Mouse (Mus musculus) c-Kit-positive CD71-positive TER-119-negative erythroid progenitor cells, embryonic 14.5 days (primary cell): ENCODE results near the gene Rabggta.

Experiments used
- DNase-seq: peaks from one replicate; pipeline ENCODE4 v3.0.0-alpha.2; 2013; ENCODE audit warnings: low read depth

Gene Rabggta

DNA sequence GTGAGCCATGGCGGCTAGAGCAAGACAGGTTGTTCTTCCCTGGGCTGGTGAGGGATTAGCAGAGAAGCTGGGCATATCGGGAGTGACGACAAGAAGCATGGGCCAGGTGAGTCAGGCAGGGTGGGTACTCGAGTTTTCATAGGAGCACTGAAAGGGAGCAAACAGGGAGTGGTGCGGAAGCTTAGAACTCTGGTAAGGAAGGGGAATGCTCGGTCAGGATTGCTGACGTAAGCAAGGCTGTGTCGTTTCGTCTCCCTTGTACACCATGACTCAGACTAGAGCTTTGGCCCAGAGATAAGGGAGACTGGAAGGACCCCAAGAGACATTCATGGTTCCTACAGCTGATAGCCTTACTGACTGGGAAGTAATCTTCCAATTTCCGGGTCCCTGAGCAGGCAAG lies 11.8 kb upstream of the Rabggta start:
- no peak for DNase-seq

DNA sequence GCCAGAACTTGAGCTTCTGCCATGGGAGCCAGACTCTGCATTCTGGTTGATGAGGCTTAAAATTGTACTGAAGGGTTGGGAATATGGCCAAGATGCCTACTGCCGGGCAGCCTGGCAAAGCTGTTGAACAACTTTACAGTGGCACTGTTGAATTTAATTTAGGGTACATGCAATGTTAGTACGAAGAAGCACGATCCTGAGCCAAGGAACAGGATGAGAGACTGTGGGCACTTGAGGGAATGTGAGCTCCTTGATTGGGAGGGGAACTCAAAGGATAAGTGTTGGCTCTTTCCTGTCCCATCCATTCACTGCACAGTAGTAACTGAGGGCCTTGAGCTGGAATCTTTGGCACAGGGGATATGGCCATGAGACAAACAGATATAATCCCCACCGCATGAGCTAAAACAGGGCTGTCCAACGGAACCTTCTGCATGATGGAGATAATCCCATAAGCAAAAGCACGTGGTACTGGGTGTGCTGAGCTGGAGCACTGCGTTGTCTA lies 8.5 kb upstream of the Rabggta start:
- no peak for DNase-seq

DNA sequence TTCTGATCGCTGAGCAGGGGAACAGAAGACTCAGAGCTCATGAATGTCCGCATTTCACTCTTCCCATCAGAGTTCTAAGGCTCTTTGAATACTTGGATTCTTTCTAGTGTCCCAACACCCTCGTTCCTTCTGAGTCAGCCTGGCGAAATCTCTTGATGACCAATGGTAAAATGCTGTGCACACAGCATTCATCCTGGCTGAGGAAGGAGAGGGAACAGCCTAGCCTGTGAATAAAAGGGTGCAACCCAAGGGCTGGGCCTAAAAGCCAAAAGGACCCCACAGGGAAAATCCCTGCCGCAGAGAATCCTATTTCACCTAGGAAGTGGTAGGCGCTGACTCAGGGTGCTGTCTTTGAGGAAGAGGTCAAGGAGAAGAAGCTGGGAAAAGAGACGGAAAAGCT lies 8.1 kb upstream of the Rabggta start:
- no peak for DNase-seq

DNA sequence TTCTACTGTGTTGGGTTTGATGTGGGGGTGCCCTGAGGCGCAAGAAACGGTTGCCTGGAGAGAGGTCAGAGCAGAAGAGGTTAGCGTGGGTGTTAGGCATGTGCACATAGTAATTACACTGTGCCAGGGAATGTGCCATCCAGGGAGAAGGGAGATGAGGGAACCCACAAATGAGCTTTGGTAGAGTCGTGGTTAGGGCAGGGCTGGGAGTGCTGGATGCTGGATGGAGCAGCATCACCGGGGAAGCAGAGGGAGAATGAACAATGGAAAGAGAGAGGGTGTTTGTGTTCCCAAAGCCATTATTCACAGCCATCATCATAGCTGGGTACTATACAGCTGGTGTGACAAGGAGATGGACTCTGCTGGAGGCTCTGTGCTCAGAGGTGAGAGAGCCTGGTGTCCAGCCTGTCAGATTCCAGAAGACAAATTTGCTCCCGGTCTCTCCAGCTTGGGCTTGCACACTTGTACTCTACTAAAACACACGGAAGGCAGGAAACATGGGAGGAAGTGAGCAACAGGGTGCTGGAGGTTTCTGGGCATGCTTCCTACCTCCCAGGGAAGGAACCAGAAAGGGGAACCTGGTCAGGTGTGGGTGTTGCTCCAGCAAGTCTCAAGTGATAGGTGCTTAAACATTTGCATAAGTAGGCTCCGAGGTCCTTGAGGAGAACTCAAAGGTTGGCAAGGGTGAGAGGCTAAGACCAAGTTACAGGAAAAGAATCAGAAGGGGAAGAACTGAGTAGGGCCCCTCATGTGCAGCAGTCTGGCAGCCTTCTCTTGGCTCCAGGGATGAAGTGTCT lies 6.0 kb upstream of the Rabggta start:
- no peak for DNase-seq

DNA sequence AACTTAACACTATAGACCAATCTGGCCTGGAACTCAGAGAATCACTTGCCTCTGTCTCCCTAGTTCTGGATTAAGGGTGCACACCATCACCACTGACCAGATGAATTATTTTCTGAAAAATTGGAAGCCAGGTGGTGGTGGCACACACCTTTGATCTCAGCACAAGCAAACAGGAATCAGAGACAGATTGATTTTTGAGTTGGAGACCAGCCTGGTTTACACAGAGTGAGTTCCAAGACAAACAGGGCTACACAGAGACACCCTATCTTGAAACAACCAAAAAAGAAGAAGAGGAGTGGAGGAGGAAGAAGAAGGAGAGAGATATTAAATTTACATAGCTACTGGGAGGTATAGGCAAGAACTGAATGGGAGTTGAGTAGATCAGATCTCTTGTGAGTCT lies 4.2 kb upstream of the Rabggta start:
- DNase-seq, result no peak

DNA sequence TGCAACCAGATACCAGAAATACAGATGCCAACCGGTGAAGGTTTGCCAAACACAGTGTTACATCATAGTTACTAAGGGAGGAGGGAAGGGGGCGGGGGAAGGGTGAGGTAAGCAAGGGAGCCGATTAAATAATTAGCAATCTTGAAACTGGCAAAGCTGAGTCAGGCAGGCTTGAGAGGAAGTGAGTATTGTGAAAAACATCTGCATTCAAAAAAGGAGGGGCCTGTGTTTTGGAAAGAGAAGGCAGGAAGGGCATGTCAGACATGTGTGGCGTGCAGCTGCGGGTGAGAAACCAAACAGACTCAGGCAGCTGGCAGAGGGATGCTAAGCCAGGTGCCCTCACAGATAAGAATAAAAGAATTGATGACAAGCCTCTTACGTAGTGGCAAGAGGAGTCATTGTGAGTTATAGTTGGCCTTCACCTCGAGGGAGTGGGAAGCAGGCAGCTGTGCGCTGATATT lies 2.4 kb upstream of the Rabggta start:
- no peak for DNase-seq

DNA sequence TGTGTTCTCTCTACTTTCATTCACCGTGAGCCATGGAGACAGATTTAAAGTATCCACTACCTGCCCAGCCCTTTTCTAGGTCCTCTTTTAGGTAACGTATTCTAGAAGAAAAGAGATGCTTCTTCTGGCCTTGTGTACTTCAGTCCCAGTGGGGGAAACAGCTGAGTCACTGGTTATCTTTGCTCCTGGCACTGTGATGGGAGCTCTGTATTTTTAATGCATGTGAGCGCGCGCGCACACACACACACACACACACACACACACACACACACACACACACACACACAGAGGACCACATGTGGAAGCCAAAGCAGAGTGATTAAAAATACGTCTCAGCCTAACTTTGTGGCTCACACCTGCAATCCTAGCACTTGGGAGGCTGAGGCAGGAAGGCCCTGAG lies 1.4 kb upstream of the Rabggta start:
- DNase-seq, result no peak

DNA sequence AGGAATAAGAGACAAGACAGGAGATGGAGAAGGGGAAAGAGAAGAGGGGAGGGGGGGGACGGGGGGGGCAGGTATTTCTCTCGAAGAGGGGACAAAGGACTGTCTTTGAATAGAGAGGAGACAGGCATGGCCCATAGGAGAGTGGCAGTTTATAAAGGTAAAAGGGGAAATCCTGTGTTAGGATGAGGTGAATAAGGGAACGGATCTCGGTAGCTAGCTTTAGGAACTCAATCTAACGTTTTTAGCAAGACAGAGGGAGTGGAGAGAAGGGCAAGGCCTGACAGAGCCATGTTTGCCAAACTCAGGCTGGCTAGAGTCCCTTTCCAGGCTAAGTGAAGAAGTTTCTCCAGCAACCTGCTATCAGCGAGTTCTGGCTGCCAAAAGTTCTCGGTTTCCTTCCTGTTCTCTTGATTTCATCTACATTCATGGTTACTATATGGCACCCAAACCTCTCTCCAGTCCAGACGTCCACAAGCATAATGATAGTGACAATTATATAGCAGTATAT lies 429 bp upstream of the Rabggta start:
- no peak for DNase-seq

DNA sequence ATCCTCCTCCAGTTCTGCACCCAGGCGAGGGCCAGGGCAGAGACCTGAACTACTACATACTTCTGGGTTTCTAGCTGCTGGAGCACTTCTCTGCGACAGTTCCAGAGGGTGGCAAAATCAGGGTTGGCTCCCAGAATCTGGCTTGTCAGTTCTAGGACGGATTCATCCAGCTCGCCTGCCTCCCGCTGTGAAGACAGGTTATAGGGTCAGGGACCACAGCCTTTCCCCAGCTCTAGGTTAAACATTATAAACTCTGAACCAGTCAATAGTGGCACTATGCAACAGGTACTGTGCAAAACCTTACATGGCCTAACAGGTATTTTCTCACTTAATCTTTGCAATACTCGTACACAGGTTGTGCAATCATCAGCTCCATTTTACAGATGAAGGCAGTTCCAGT lies 987 bp downstream of the Rabggta start:
- no peak for DNase-seq

DNA sequence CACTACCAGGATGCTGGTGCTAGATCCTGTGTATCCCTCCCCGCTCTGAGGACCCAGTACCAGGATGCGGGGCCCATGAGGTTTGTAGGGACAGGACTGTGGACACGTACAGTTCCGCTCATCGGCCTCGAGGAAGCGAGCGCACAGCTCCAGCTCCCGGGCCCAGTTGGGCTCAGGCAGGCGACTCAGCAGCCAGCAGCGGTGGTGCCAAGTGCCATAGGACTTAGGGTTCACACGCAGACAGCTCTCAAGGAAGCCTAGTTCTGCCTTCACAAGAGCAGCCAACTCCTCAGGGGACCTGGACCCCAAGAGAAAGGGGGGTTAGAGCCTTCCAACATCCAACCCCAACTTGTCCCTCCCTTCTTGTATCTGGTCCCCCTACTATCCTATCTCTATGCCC lies 1.4 kb downstream of the Rabggta start:
- DNase-seq, result no peak

DNA sequence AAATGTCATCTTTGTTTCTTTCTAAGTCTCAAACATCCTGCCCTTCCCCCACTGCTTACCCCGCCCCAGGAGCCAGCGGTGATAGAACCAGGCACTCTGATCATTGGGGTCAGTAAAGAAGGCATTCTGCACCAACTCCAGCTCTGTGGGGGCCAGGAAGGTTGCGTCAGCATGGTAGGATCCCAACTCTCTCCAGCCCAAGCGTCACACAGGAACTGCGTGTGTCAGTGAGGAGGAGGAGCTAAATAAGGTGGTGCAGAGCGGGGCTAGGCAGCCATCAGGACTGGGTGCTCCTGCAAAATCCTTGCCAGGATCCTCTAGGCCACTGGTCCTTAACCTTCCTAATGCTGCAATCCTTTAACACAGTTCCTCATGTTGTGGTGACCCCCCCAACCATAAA lies 2.3 kb downstream of the Rabggta start:
- DNase-seq, result no peak

DNA sequence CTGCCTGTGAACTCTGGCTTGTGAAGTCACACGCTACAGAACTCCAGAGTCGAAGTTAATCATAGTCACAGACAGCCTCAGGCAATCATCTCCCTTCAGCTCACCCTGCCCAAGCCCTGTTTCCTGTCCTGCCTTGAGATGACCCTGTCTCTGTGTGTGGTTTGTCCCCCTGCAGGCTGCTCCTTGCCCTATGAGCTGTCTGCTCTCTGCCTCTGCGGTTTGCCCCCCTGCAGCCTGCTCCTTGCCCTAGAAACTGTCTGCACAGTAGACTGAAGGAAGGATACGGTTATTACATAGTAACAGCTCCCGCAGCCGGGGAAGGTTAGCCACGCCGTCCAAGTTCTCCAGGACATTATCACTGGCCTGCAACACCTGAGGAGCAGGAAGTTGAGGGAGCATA lies 5.2 kb downstream of the Rabggta start:
- DNase-seq, result no peak

DNA sequence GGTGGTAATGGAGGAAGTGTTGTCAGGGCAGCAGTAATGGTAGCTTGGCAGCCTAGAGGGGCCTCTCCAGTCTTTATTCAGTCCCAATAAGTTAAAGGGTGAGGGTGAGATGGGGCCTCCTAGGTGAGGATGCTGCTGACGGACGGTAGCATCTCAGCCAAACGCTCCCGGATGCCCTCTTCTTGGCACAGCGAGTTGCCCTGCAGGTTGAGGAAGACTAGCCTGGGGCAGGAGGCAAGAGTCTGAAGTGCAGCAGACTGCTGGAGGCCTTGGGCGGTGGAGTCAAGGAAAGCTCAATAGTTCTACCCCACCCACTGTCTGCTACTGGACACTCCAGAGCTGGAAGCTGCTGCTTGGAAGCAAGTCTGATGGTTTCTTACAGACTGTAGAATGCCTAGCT lies 5.8 kb downstream of the Rabggta start:
- DNase-seq, result no peak

DNA sequence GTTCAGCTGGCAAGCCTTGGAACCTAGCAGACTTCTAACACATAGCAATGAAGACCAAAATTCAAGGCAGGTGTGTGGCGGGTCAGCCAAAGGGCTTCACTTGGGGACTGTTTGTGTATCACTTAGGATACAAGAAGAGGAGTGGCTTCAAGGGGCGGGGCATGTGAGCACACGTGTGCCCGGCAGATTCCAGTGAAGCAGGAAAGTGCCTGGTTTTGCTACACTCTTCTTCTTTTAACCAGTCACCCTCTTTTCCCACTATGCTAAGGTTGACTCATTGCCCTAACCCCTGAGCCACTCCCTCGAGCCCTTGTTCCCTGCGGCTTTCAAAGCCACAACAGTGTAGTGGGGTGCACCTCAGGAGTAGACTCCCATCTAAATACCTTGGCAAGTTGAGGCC lies 7.2 kb downstream of the Rabggta start:
- no peak for DNase-seq

DNA sequence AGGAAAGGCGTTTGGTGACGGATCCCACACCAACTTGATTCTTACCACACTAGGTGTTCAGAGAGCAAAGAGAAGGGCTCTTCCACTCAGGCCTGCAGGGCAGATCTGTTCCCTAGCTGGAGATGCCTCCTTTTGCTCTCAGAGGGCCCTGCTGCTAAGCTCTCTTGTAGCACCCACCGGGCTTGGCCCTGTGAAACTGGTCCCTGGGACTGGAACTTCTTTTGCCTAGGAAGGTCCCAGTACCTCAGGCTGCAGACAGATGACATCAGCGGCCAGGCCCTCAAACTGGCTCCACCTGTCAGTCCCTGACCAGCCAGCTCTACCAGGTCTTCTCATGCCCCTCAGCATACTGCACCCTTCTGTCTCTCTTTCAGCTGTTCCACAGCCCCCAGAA lies 8.3 kb downstream of the Rabggta start, which contains the start of gene Tgm1:
Tgm1 (minus strand) TSS at position 198 of the 394 bp plus-strand sequence.
- DNase-seq, result no peak

DNA sequence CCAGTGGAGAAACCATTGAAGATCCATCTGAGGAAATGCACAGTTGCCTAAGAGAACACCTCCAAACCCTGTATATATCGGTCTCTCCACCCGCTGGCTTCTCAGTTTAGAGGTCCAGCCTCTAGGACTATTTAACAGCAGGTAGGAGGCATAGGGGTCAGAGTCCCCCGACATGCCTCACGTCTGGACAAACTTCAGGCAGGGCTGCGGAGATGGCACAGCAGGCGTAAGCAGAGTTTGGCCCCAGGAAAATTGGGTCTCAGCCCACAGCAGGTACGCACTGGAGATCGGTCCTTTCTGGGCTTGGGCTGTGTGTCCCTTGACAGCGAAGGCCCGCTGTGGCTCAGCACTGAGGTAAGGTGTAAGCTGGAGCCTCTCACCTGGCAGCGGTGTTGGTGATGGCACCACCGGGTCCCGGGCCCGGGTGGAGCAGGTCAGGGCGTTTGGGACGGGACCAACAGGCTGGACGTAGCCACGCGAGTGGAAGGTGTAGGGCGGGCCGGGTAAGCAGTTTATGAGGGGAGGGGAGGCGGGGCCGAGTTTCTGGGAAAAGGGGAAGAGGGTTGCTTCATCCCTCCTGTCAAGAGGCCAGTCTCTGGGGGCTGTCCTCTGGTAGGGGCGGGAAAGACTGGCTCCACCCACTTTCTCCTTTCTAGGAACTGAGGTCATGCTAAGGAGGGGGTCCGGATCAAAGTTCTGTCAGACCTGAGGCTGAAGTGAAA lies 8.9 kb downstream of the Rabggta start:
- DNase-seq, result no peak

DNA sequence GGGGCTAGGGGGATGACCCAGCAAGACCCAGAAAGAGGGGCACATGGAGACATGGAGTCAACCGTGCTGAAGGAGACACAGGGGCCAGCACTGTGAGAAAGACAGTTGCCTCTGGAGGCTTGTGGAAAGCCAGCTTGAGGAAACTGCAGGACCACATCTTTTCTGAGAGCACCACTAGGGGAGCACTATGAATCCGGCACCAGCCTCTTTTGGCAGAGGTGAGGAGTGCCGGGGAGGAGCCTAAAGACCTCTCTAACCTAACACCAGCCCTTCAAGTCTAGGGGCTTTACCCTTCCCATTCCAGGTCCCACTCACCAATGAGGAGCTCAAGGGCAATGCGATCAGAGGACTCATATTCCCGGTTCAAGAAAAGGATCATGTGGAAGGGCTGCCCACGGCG lies 10.3 kb downstream of the Rabggta start:
- no peak for DNase-seq

DNA sequence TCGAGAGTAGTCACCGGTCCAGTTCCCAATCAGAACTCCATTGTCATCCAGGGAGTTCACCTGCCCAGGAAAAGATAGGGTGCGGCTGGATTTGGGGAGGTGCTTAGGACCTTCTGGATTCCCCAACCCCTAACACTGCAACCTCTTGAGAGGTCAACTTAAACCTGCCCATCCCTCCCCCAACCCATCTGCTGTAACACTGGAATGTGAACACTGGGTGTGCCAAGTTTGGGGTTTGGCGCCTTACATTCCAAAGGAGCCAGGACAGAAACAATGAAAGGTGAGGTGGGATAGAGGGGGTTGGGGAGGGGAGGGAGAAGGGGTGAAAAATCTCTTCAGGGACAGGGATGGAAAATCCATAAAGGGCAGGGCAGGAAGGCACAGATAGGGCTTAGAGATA lies 12.6 kb downstream of the Rabggta start:
- no peak for DNase-seq

DNA sequence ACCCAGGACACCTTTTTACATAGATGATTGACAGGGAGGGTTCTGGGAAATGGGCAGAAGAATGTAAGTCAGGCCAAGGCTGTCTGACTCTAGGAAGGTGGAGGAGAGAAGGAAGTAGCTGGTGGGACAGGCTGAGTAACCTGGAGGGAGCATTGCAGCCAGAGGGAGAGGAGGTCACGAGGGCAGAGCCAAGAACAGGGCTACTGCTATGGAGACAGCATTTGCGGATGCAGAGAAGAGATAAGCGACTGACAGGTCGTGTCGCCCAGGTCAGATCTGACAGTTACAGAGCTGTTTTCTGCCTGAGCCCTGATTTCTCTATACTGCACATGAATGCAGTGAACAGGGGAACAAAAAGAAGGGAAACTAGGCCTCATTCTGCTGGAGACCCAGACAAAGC lies 14.7 kb downstream of the Rabggta start:
- no peak for DNase-seq

DNA sequence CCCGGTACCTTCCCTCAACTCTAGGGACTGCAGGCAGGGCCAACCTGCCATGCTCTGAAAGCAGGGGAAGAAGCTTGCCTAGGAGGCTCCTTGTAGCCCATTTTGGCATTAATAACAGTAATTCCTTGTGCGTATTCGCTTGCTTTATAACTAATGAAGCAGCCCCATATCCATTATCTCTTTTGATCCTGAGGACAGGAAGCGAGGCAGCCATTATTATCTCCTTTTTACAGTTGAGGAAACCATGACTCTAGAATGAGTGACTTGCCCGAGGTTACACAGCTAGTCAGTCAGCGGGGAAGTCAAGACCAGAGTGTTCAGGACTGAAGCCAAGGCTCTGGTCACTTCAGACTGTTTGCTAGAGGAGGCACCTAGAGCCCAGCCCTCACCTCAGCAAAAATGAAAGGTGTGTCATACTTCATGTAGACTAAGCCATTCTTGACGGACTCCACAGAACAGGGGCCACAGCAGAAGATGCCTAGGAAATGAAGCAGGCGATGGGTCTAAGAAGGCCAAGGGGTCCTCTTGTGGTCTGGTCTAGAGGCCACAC lies 15.9 kb downstream of the Rabggta start:
- DNase-seq, result no peak

DNA sequence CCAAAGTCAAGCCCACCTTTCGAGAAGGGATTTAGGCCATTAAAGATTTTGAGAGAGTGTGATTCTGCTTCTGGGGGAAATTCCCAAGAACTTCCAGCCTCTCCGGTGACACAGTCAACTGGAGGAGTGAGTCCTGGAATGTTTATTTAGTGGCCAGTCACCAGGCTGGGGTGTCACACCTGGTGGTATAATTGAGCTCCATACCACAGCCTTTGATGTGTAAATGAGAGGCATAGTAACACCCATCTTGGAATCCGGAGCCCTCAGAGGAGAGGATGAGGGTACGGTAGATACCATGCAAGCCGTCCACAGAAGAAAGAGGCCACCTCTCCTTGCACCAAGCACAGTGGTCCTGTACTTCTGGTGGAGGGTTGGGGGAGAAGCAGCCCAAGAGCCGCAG lies 19.3 kb downstream of the Rabggta start:
- DNase-seq, result no peak

DNA sequence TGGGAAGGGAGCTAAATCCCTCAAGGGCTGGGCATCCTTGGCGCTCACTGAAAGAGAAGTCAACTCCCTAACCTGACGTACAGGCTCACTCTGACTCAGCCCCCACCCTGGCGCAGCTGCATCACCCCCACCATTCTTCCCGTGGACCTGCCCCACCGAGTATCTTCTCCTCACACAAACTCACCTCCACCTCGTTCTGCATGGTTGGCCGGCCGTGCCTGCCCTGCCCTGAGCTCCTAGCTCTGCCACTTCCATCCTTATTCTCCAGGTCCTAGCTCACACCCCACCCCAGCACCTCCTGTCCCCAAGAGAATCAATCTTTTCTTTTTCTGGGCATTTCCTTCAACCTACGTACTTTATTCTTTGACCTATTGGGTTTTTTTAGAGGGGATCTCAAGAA lies 20.9 kb downstream of the Rabggta start:
- no peak for DNase-seq

DNA sequence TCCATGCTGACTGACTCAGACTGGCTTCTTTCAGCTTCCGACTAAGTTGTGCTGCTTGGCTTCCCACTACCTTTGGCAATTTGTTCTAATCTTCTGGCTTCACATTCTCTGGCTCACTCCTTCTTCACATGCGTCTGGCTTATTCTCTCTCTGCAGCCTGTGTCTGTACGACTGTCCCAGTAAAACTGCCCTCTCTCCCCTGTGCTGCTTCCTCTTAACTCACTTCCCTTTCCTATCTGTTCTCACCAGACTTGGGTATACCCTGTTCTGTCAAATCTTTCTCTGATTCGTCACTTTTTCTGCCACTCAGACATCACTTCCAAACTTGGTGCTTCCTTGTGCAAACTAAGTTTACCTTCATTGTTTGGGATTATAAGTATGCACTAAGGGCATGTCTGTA lies 24.8 kb downstream of the Rabggta start:
- DNase-seq, result no peak
